Mouse (Mus musculus): ENCODE measurements around the gene Med12l. TPM values are rescaled to one million over a fixed set of nuclear protein-coding genes. Genes with fewer than 3 reads are reported as not detected.
"Not testable (repeated sequence)": the region's sequence is repeated elsewhere in the genome, so short reads cannot be mapped to it uniquely, and the experiment has no call there.

Gene Med12l
- polyA plus RNA-seq, 1 experiment from 2014 or later, result 4.0 TPM

DNA sequence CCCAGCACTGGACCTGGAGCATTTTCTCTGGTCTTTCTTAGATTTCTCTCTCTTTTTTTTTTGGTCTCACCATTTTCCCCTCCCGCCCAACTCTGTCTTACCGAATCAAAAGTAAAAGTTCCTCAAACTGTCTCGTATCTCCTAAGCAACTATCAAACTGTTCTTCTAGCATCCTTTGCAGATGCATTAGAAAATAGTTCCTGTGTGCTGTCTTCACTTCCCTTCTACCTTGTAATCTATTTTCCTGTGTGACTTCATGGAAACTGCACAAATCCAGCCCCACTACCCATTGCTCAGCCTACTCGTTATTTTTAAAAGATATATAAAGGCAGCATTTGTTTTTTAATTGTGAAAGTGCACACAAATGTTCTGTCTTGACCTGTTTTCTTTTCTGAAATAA lies 126.3 kb downstream of the Med12l start:
- H3K4me2 ChIP-seq (replicated peaks), result no peak overlapping the region
- 94% methylated on average over 4 of the region's 4 CpGs for WGBS
- H3K27ac ChIP-seq, result no peak overlapping the region
- H3K27me3 ChIP-seq, result no peaks in the 10 kb centered on the region
- no peak overlapping the region for H3K4me3 ChIP-seq (replicated peaks)
- H3K9me3 ChIP-seq, result no peaks in the 10 kb centered on the region
- H3K4me1 ChIP-seq (replicated peaks), result no peaks in the 10 kb centered on the region
- H3K9ac ChIP-seq (replicated peaks), result no peak overlapping the region
- no peak for ATAC-seq
- H3K36me3 ChIP-seq, result no peaks in the 10 kb centered on the region

DNA sequence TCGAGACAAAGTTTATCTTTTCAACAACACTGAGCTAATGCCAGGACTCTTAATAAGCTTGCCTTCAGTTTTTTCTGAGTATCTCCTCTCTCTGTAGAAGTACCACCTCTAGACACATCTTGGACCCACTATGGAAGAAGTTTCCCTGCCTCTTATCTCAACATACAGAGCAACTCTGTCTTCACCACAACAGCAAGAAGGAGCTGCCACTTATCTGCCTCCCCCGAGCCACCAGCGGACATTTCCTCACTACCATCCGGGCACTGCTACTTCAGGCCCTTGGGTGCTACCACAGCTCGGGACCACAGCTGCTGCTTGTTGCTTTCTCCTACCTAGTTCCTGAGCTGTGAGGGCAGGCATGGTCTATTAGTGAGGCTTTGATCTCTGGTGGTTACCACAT lies 127.6 kb downstream of the Med12l start:
- Histone ChIP-seq H3K4me2 (replicated peaks) (no peak overlapping the region), H3K27ac (no peak overlapping the region), H3K4me3 (replicated peaks) (no peak overlapping the region), H3K36me3 (no peaks in the 10 kb centered on the region), H3K27me3 (no peaks in the 10 kb centered on the region), H3K9me3 (no peaks in the 10 kb centered on the region), H3K4me1 (replicated peaks) (no peaks in the 10 kb centered on the region), H3K9ac (replicated peaks) (no peak overlapping the region)
- no peak for ATAC-seq
- WGBS, result 96% methylated on average over 5 of the region's 5 CpGs

DNA sequence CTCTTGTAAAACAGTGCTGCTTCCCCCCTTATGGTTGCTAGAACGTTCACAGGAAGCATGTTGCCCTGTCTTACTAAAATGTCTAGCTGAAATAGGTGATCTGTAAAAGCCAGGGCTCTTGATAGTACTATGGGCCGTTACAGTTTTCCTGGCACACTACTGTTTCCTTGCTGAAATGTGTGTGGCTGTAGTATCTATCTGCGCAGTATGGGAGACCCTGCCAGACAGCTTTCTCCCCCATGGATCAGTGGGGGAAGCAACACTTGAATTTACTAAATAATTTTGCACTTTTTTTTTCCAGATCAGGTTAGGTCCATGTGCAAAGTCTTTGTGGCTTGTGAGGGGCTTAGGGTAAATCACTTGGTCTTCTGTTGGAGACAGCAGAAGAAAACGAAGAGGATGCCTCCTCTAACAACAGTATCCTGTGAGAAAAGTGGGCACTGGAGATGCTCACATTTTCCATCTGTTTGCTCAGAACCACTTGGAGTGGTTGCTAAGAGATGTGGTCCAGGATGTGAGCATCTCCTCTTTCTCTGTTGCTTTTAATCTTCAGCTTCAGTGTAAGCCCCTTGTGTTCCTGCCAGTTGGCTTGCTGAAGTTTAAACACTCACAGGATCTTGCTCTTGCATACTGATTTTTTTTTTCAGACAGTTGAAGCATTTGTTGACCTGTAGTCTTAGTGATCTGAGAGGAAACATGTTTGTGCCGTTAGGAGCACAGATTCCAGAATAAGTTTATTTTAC lies 130.5 kb downstream of the Med12l start:
- Histone ChIP-seq H3K9me3 (no peaks in the 10 kb centered on the region), H3K36me3 (no peaks in the 10 kb centered on the region), H3K4me1 (replicated peaks) (no peaks in the 10 kb centered on the region), H3K27ac (no peak overlapping the region), H3K4me2 (replicated peaks) (no peak overlapping the region), H3K4me3 (replicated peaks) (no peak overlapping the region), H3K9ac (replicated peaks) (no peak overlapping the region), H3K27me3 (no peaks in the 10 kb centered on the region)
- WGBS, result 75% methylated on average over 5 of the region's 5 CpGs
- no peak for ATAC-seq

DNA sequence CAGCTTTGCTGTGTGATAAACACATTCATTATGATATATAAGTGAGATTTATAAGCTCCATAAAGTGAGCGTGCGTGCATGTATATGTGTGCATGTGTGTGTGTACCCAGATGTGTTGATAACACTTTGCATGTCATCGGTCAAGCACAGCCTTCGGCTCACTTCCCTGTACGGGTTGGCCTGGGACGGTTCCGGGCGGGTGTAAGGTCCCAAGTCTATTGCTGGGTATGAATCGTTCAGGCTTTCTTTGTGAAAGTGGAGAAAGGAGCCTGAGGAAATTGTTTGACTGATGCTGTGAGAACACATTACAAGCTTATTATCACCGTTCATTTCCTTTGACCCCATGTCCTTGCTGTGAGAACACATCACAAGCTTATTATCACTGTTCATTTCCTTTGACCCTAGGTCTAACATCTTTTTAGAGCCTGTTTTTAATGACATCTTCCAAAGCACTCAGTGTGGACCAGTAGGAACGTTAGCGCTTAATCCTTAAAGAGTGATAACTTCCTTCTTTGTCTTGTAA lies 133.4 kb downstream of the Med12l start:
- ATAC-seq, result no peak
- no peaks in the 10 kb centered on the region for H3K9me3 ChIP-seq
- WGBS, result 79% methylated on average over 12 of the region's 12 CpGs
- H3K27ac ChIP-seq, result no peak overlapping the region
- no peaks in the 10 kb centered on the region for H3K36me3 ChIP-seq
- H3K27me3 ChIP-seq, result no peaks in the 10 kb centered on the region
- no peak overlapping the region for H3K4me2 ChIP-seq (replicated peaks)
- no peak overlapping the region for H3K9ac ChIP-seq (replicated peaks)
- no peaks in the 10 kb centered on the region for H3K4me1 ChIP-seq (replicated peaks)
- no peak overlapping the region for H3K4me3 ChIP-seq (replicated peaks)

DNA sequence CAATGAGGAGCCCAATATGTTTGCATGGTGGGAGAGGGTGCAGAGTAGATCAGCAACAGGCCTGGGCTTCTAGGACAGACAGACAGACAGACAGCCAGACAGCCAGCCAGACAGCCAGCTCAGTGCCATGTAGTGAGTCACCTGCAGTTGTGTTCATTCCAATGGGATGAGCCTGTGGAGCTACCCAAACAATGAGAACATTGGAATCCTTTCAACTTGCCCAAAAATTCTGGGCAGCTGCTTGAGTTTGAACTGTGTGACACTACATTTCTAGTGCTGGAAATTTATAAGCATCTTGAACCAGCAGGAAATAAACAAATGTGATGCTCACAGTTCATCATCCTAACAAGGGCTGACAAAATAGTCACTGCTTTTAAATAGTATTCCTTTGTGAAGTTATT lies 134.0 kb downstream of the Med12l start:
- Histone ChIP-seq H3K4me3 (replicated peaks) (no peak overlapping the region), H3K27me3 (no peaks in the 10 kb centered on the region), H3K36me3 (no peaks in the 10 kb centered on the region), H3K27ac (no peak overlapping the region), H3K4me1 (replicated peaks) (no peaks in the 10 kb centered on the region), H3K9me3 (no peaks in the 10 kb centered on the region), H3K4me2 (replicated peaks) (no peak overlapping the region), H3K9ac (replicated peaks) (no peak overlapping the region)
- no peak for ATAC-seq

DNA sequence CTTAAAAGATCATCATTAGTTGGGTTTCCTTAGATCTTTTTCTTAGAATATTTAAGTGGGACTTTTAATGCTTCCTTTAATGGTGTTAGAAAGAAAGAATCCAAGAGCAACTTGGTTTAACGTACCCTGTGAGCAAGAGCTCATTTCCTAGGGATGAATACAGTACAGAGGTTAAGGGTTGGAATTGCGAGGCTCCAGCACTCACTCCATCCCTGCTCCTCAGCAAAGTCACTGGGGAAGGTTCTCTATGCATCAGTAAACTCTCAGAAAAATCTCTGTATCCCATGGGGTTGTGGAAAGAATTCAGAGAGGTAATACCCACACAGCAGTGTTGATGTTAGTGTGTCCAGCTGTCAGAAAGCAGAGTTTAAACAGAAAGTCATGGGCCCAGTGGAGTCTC lies 134.5 kb downstream of the Med12l start:
- Histone ChIP-seq H3K4me1 (replicated peaks) (no peaks in the 10 kb centered on the region), H3K27ac (no peak overlapping the region), H3K9me3 (no peaks in the 10 kb centered on the region), H3K27me3 (no peaks in the 10 kb centered on the region), H3K36me3 (no peaks in the 10 kb centered on the region), H3K4me2 (replicated peaks) (no peak overlapping the region), H3K9ac (replicated peaks) (no peak overlapping the region), H3K4me3 (replicated peaks) (no peak overlapping the region)
- no peak for ATAC-seq
- WGBS, result 90% methylated on average over 2 of the region's 2 CpGs

DNA sequence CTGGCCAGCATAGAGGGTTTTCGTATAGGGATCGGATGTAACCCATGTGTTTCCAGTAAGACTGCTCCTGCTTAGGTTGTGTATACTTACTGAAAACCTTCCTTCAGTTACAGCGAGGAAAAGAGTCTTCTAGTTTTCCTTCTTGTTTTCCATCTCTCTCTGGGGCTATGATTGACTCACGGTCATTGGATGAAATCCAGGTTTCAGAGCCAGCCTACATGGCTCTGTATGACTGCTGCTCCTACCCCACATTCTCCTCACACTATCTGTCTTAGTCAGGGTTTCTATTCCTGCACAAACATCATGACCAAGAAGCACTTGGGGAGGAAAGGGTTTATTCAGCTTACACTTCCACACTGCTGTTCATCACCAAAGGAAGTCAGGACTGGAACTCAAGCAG lies 135.3 kb downstream of the Med12l start:
- not testable (repeated sequence) for H3K27me3 ChIP-seq; H3K9me3 ChIP-seq; H3K9ac ChIP-seq (replicated peaks); H3K36me3 ChIP-seq; H3K4me3 ChIP-seq (replicated peaks); H3K27ac ChIP-seq; ATAC-seq; H3K4me1 ChIP-seq (replicated peaks); H3K4me2 ChIP-seq (replicated peaks)
- WGBS, result 96% methylated on average over 4 of the region's 4 CpGs

DNA sequence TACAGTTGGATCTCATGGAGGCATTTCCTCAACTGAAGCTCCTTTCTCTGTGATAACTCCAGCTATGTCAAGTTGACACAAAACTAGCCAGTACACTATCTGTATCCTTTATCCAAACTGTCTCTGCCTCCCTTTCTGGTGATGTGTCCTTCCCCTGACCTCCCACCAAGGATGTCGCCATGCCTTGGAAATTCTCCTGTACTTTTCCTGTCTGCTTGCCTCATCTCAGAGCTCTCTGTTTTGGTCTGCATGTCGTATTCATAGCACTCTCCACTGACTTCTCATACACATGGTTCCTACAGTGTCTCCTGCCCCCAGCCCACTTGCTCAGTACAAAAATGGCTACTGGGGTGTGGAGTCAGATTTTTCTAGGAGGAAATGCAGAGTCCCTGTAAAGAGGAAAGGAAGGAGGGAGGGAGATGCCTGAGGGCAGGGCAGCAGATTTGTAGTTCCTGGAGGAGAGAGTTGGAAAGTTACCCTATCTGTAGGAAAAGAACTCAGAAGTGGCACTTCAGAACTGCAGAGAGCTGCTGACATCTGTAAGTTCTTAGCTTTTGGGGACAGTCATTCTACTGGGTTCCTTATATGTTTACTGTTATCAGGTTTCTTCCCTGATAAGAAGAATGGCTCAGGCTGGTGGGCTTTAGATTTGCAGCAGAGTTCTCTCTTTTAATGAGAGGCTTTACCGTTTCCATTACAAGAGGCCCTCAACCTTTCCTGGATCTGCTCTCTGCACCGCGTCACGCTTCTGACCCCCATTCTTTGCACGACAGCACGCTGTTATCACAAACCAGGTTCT lies 136.1 kb downstream of the Med12l start:
- no peaks in the 10 kb centered on the region for H3K9me3 ChIP-seq
- no peaks in the 10 kb centered on the region for H3K36me3 ChIP-seq
- H3K27me3 ChIP-seq, result no peaks in the 10 kb centered on the region
- 85% methylated on average over 8 of the region's 8 CpGs for WGBS
- no peak overlapping the region for H3K4me3 ChIP-seq (replicated peaks)
- no peaks in the 10 kb centered on the region for H3K4me1 ChIP-seq (replicated peaks)
- no peak for ATAC-seq
- no peak overlapping the region for H3K9ac ChIP-seq (replicated peaks)
- no peak overlapping the region for H3K27ac ChIP-seq
- no peak overlapping the region for H3K4me2 ChIP-seq (replicated peaks)

DNA sequence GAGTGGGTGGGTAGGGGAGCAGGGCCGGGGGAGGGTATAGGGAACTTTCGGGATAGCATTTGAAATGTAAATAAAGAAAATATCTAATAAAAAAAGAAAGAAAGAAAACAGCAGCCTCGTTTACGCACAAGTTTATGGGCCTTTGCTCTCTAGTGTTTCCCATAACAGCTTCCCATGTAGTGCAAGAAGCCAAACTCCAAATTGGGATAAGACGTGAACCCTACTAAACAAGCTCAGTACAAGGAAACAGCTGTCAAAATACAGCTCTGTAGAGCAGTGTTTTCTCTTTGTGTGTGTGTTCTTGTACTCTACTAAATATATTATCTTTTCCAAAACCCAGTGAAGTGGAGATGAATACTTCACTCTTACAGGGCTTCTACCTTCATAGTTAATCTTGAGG lies 139.6 kb downstream of the Med12l start:
- Histone ChIP-seq H3K27me3 (no peaks in the 10 kb centered on the region), H3K27ac (no peak overlapping the region), H3K4me1 (replicated peaks) (no peaks in the 10 kb centered on the region), H3K9ac (replicated peaks) (no peak overlapping the region), H3K4me3 (replicated peaks) (no peak overlapping the region), H3K9me3 (no peaks in the 10 kb centered on the region), H3K36me3 (no peaks in the 10 kb centered on the region), H3K4me2 (replicated peaks) (no peak overlapping the region)
- 86% methylated on average over 5 of the region's 5 CpGs for WGBS
- ATAC-seq, result no peak

DNA sequence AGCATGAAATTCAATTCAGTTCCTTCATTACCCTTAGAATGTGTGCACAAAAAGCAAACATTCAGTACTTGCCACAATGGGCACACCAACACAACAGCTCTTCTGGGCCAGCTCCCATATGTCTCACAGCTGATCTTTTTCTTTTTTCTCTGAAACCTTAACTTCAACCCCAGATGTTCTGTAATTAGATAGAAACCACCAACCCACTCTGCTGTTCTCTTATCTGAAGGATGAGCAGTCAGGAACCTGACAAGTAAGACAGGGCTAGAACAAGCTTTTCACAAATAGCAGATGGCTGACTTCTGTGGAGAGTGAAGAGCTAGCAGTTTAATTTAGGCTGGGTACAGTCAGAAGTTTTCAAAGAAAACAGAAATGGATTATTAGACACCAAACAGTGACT lies 144.0 kb downstream of the Med12l start:
- no peaks in the 10 kb centered on the region for H3K36me3 ChIP-seq
- H3K27me3 ChIP-seq, result no peaks in the 10 kb centered on the region
- no peak overlapping the region for H3K27ac ChIP-seq
- H3K4me2 ChIP-seq (replicated peaks), result no peak overlapping the region
- H3K4me1 ChIP-seq (replicated peaks), result no peaks in the 10 kb centered on the region
- no peak overlapping the region for H3K4me3 ChIP-seq (replicated peaks)
- ATAC-seq, result no peak
- H3K9ac ChIP-seq (replicated peaks), result no peak overlapping the region
- H3K9me3 ChIP-seq, result no peaks in the 10 kb centered on the region

DNA sequence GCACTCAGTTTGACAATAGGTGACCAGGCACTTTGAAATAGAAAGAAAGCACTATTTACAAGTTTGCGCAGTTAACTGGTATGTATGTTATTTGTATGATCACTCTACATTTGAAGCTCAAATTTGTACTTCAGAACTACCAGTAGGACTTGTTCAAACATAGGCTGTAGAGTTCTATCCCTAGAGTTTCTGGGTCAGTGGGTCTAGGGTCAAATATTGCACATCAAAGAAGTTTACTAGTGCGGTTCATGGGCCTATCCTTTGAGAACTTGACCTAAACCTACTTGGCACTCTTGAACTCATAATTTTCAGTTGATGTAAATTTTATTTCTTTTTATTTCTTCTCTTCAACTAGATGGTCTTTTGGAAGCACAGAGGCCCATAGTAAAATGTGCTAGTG lies 145.0 kb downstream of the Med12l start:
- no peaks in the 10 kb centered on the region for H3K9me3 ChIP-seq
- H3K4me2 ChIP-seq (replicated peaks), result no peak overlapping the region
- 93% methylated on average over 2 of the region's 2 CpGs for WGBS
- H3K36me3 ChIP-seq, result no peaks in the 10 kb centered on the region
- H3K4me3 ChIP-seq (replicated peaks), result no peak overlapping the region
- no peak for ATAC-seq
- H3K4me1 ChIP-seq (replicated peaks), result no peaks in the 10 kb centered on the region
- H3K9ac ChIP-seq (replicated peaks), result no peak overlapping the region
- no peak overlapping the region for H3K27ac ChIP-seq
- no peaks in the 10 kb centered on the region for H3K27me3 ChIP-seq

DNA sequence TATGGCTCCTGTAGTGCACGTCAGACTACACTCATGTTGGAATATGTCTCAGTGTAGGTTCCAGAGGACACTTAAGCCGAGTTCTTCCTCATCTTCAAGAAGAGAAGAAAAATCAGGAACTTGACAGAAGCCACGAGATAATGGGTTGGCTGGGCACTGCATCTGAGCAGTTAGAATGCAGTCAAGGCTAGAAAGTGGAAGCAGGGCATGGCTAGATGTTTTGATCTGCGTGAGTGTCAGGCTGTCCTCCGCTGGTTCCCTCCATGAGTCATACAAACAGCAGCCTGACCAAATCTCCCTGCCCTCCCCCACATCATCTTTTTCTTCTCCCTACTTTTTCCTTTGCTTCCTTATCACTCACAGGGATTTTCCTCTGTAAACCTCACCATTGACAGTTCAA lies 147.8 kb downstream of the Med12l start, which contains the start of gene P2ry14:
TSS of gene P2ry14 (minus strand) at position 195 of the 400 bp plus-strand sequence.
- 89% methylated on average over 5 of the region's 5 CpGs for WGBS
- Histone ChIP-seq H3K9me3 (no peaks in the 10 kb centered on the region), H3K27ac (no peak within 1 kb of the TSS), H3K36me3 (no peaks in the 10 kb centered on the region), H3K27me3 (no peaks in the 10 kb centered on the region), H3K4me3 (replicated peaks) (no peak within 1 kb of the TSS), H3K9ac (replicated peaks) (no peak within 1 kb of the TSS), H3K4me2 (replicated peaks) (no peak within 1 kb of the TSS), H3K4me1 (replicated peaks) (no peaks in the 10 kb centered on the region)
- ATAC-seq, result no peak

Measured in midbrain, embryonic 13.5 days (tissue).